Mouse (Mus musculus) spleen, adult 2 months (tissue): Measurements from ENCODE around the gene Zfp653.

ENCODE experiments used
- CTCF ChIP-seq: fragments of 200-500 bp; IDR thresholded peaks from 2 replicates; pipeline ENCODE4 v1.5.1; 2011; ENCODE audit warnings: mild to moderate bottlenecking, inconsistent platforms; ENCODE audit not compliant: insufficient read depth, insufficient read length, insufficient replicate concordance; ENCODE audit errors: extremely low read depth
- POLR2A ChIP-seq: fragments of 200-500 bp; IDR thresholded peaks from 2 replicates; pipeline ENCODE4 v1.6.1; 2011; ENCODE audit warnings: low read depth, low read length, inconsistent platforms

- no peak for TF ChIP-seq CTCF
- TF ChIP-seq POLR2A, result no peak
These were observed 44.9 kb upstream of the Zfp653 start for GRCm38 (mm10) chr9:22116086-22116485.
